Mouse (Mus musculus) fibroblast of lung, adult 2 months (primary cell): ENCODE measurements around the gene Nploc4.

Experiments
- DNase-seq: peaks from one replicate; pipeline ENCODE4 v3.0.0-alpha.2; 2011; ENCODE audit warnings: low read depth

Gene Nploc4

GRCm38 (mm10) chr11:120437152-120437856 is at the start of gene Nploc4:
Nploc4 (minus strand) TSS chr11:120437708.
- peak; percentile 44 for DNase-seq

GRCm38 (mm10) chr11:120485251-120485650 is 47.7 kb upstream of the Nploc4 start:
- DNase-seq: no peak

GRCm38 (mm10) chr11:120484265-120484981 is 46.9 kb upstream of the Nploc4 start, which contains the start of gene Mrpl12:
Mrpl12 (plus strand) TSS chr11:120484613.
- peak; percentile 79 for DNase-seq

GRCm38 (mm10) chr11:120483448-120483934 is 46.0 kb upstream of the Nploc4 start:
- no peak for DNase-seq

- no peak for DNase-seq
Measured at GRCm38 (mm10) chr11:120472052-120472451, 34.5 kb upstream of the Nploc4 start.

- DNase-seq: no peak
Measured at GRCm38 (mm10) chr11:120467736-120468092, 30.2 kb upstream of the Nploc4 start.

GRCm38 (mm10) chr11:120467051-120467735 is 29.7 kb upstream of the Nploc4 start, which contains the start of gene Arl16:
Arl16 (minus strand) TSS chr11:120467607.
- peak; percentile 97 for DNase-seq

GRCm38 (mm10) chr11:120465521-120465920 is 28.0 kb upstream of the Nploc4 start:
- peak; percentile 44 for DNase-seq

- no peak for DNase-seq
Measured at GRCm38 (mm10) chr11:120464365-120464764, 26.9 kb upstream of the Nploc4 start.

GRCm38 (mm10) chr11:120463536-120463935 is 26.0 kb upstream of the Nploc4 start:
- DNase-seq: no peak

- no peak for DNase-seq
Measured at GRCm38 (mm10) chr11:120458847-120459597, 21.5 kb upstream of the Nploc4 start.

- DNase-seq: peak; percentile 63
Measured at GRCm38 (mm10) chr11:120457772-120458751, 20.6 kb upstream of the Nploc4 start, which contains the start of the genes Oxld1 and Ccdc137. Oxld1 (minus strand) TSS chr11:120458068. Ccdc137 (plus strand) TSS chr11:120458115.

GRCm38 (mm10) chr11:120457370-120457769 is 19.9 kb upstream of the Nploc4 start:
- no peak for DNase-seq

GRCm38 (mm10) chr11:120455413-120455812 is 17.9 kb upstream of the Nploc4 start:
- no peak for DNase-seq

GRCm38 (mm10) chr11:120454965-120455364 is 17.5 kb upstream of the Nploc4 start:
- DNase-seq: no peak

GRCm38 (mm10) chr11:120453306-120453705 is 15.8 kb upstream of the Nploc4 start, which contains the start of gene Pde6g:
Pde6g (minus strand) TSS chr11:120453500.
- DNase-seq: no peak

GRCm38 (mm10) chr11:120452246-120452645 is 14.7 kb upstream of the Nploc4 start:
- no peak for DNase-seq

- DNase-seq: no peak
Measured at GRCm38 (mm10) chr11:120447179-120447578, 9.7 kb upstream of the Nploc4 start.

GRCm38 (mm10) chr11:120445475-120445874 is 8.0 kb upstream of the Nploc4 start:
- no peak for DNase-seq

GRCm38 (mm10) chr11:120444106-120444505 is 6.6 kb upstream of the Nploc4 start:
- no peak for DNase-seq
